Mouse (Mus musculus): ENCODE measurements around the gene Olfr1014.

Olfr1014 gene

DNA sequence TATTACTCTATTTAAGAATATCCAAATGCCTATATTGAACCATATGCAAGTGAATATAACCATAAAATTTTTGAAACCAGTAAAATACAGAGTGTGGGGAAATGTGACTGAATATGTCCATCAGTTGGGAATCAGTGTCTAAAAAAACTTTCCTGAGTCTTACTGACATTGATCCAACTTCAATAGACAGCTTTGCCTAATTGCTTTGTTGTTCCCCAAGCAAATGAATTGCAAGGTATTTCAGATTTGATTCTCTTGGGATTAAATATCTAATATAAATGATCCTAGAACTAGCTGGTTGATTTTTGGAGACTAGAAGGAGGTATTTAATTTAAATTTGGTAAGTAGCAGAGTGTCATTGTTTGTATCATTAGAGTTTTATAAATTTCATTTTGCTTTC is at the start of gene Olfr1014:
TSS of gene Olfr1014 (plus strand) at position 301 of the 400 bp plus-strand sequence.
- DNase-seq: no peak

- DNase-seq: no peak
These were observed 46.7 kb upstream of the Olfr1014 start for GRCm38 (mm10) chr2:85725793-85726192.

- no peak for DNase-seq
These were observed 18.7 kb upstream of the Olfr1014 start for GRCm38 (mm10) chr2:85753822-85754221.

GRCm38 (mm10) chr2:85762666-85763065 is 9.8 kb upstream of the Olfr1014 start, which contains the start of gene Olfr1012:
TSS of gene Olfr1012 (minus strand) at chr2:85762766.
- DNase-seq: no peak

DNA sequence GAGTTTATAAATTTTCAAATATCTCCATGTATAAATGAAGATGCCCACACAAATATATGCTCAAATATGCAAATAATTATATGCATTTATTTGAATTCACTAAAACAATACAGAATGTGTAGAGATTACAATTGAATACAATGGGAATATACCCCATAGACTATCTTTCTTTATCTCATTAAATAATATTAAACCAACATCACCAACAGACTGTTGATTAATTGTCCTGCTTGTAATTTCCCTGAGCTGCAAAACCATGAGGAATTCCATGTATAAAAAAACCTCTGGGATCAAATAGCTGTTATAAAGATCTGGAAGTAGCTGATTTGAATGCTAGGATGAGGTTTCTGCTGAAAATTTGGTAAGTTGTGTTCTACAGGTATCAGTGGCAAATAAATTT is 5.7 kb upstream of the Olfr1014 start, which contains the start of gene Olfr1013:
TSS of gene Olfr1013 (plus strand) at position 301 of the 400 bp plus-strand sequence.
- no peak for DNase-seq

DNA sequence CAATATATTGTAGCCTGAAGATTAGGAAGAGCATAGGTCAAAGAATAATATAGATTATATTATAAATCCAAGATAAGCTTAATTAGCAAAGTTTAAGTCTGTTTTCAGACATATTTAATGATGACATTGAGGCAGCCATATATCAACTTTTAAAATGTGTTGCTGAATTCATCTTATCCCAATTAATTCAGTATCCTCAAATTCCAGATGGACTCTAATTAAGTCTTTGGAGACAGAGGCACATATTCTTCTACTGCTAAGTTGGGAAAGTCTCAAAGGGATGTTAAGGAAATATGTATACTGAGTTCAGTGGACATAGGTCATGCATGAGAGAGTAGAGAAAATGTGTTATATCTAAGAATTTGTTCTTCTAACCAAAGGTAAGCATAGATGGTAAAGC is 9.2 kb downstream of the Olfr1014 start, which contains the start of gene Olfr1015:
TSS of gene Olfr1015 (plus strand) at position 301 of the 400 bp plus-strand sequence.
- DNase-seq: no peak

- DNase-seq: no peak
These were observed 19.8 kb downstream of the Olfr1014 start for GRCm38 (mm10) chr2:85792331-85792730.

- DNase-seq: no peak
These were observed 29.9 kb downstream of the Olfr1014 start, which contains the start of gene Olfr1016 for GRCm38 (mm10) chr2:85802444-85802843. TSS of gene Olfr1016 (minus strand) at chr2:85802544.

GRCm38 (mm10) chr2:85804501-85804900 is 32.0 kb downstream of the Olfr1014 start:
- no peak for DNase-seq

DNA sequence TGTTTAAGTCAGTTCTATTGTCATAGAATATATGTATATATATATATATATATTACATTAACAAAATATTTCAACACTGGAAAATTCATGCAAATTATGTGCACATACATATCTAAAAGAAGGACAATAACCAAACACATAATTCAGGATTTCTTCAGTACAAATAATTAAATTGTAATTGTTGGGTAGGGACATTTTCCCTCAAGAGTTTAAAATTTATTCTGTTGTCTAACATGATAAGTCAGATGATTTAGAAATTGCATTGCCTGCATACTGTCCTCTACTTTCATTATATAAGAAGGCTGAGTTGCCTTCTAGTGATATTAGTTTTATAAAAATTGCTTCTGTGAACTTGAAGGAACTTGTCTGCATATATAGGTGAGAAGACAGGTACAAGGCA is 45.7 kb downstream of the Olfr1014 start, which contains the start of gene Olfr1018:
TSS of gene Olfr1018 (plus strand) at position 301 of the 400 bp plus-strand sequence.
- DNase-seq: no peak

All from cerebellum, adult 11-12 months (tissue).